Mouse (Mus musculus): ENCODE results near the gene Il13. TPM values are rescaled to one million over a fixed set of nuclear protein-coding genes. Genes with fewer than 3 reads are reported as not detected.

Il13 gene
- polyA plus RNA-seq, 1 experiment, result 0.41 TPM

GRCm38 (mm10) chr11:53620094-53620493 is 14.4 kb downstream of the Il13 start:
- H3K27ac ChIP-seq (ENCODE audit: insufficient read depth, low read depth, low read length), result no peak overlapping the region
- no peaks in the 10 kb centered on the region for H3K4me1 ChIP-seq (ENCODE audit: control insufficient read depth, insufficient read depth, insufficient read length, low read length)
- WGBS, result 76% methylated on average over 4 of the region's 4 CpGs
- no peaks in the 10 kb centered on the region for H3K36me3 ChIP-seq (ENCODE audit: control insufficient read depth, insufficient read depth, low read length)
- H3K27me3 ChIP-seq (ENCODE audit: control insufficient read depth, insufficient read depth, low read length), result no peaks in the 10 kb centered on the region
- no peak for TF ChIP-seq CTCF (IDR thresholded peaks at IDR 0.05; ENCODE audit: extremely low read depth, insufficient read length, insufficient replicate concordance, low read depth, low read length)
- no peak overlapping the region for H3K4me3 ChIP-seq (ENCODE audit: low read depth, low read length)

- WGBS, result 74% methylated on average over 6 of the region's 6 CpGs
These were observed 15.1 kb downstream of the Il13 start for GRCm38 (mm10) chr11:53619428-53619827.

GRCm38 (mm10) chr11:53618619-53619198 is 15.8 kb downstream of the Il13 start, which contains the start of gene Il4:
Gene Il4, minus strand, starts transcription at chr11:53618669.
- TF ChIP-seq POLR2A (IDR thresholded peaks at IDR 0.05; ENCODE audit: low read depth, low read length), result no peak
- no peak for TF ChIP-seq CTCF (IDR thresholded peaks at IDR 0.05; ENCODE audit: extremely low read depth, insufficient read length, insufficient replicate concordance, low read depth, low read length)
- no peaks in the 10 kb centered on the region for H3K27me3 ChIP-seq (ENCODE audit: control insufficient read depth, insufficient read depth, low read length)
- H3K36me3 ChIP-seq (ENCODE audit: control insufficient read depth, insufficient read depth, low read length), result no peaks in the 10 kb centered on the region
- 44% methylated on average over 7 of the region's 7 CpGs for WGBS
- H3K4me1 ChIP-seq (ENCODE audit: control insufficient read depth, insufficient read depth, insufficient read length, low read length), result no peaks in the 10 kb centered on the region
- H3K4me3 ChIP-seq (ENCODE audit: low read depth, low read length), result no peak within 1 kb of the TSS
- no peak within 1 kb of the TSS for H3K27ac ChIP-seq (ENCODE audit: insufficient read depth, low read depth, low read length)

More at GRCm38 (mm10) chr11:53619428-53619827, 15.1 kb downstream of the Il13 start:
- TF ChIP-seq CTCF (IDR thresholded peaks at IDR 0.05; ENCODE audit: extremely low read depth, insufficient read length, insufficient replicate concordance, low read depth, low read length) (no peak), POLR2A (IDR thresholded peaks at IDR 0.05; ENCODE audit: low read depth, low read length) (no peak)
- Histone ChIP-seq H3K4me1 (ENCODE audit: control insufficient read depth, insufficient read depth, insufficient read length, low read length) (no peaks in the 10 kb centered on the region), H3K27me3 (ENCODE audit: control insufficient read depth, insufficient read depth, low read length) (no peaks in the 10 kb centered on the region), H3K36me3 (ENCODE audit: control insufficient read depth, insufficient read depth, low read length) (no peaks in the 10 kb centered on the region), H3K27ac (ENCODE audit: insufficient read depth, low read depth, low read length) (no peak overlapping the region), H3K4me3 (ENCODE audit: low read depth, low read length) (no peak overlapping the region)

- 69% methylated on average over 4 of the region's 4 CpGs for WGBS
- Histone ChIP-seq H3K4me3 (ENCODE audit: low read depth, low read length) (no peak overlapping the region), H3K4me1 (ENCODE audit: control insufficient read depth, insufficient read depth, insufficient read length, low read length) (no peaks in the 10 kb centered on the region), H3K27ac (ENCODE audit: insufficient read depth, low read depth, low read length) (no peak overlapping the region), H3K27me3 (ENCODE audit: control insufficient read depth, insufficient read depth, low read length) (no peaks in the 10 kb centered on the region), H3K36me3 (ENCODE audit: control insufficient read depth, insufficient read depth, low read length) (no peaks in the 10 kb centered on the region)
- TF ChIP-seq POLR2A (IDR thresholded peaks at IDR 0.05; ENCODE audit: low read depth, low read length) (no peak), CTCF (IDR thresholded peaks at IDR 0.05; ENCODE audit: extremely low read depth, insufficient read length, insufficient replicate concordance, low read depth, low read length) (no peak)
These were observed 16.9 kb downstream of the Il13 start for GRCm38 (mm10) chr11:53617562-53618109.

GRCm38 (mm10) chr11:53616748-53617558 is 17.5 kb downstream of the Il13 start:
- Histone ChIP-seq H3K36me3 (ENCODE audit: control insufficient read depth, insufficient read depth, low read length) (no peaks in the 10 kb centered on the region), H3K4me1 (ENCODE audit: control insufficient read depth, insufficient read depth, insufficient read length, low read length) (no peaks in the 10 kb centered on the region), H3K27me3 (ENCODE audit: control insufficient read depth, insufficient read depth, low read length) (no peaks in the 10 kb centered on the region), H3K27ac (ENCODE audit: insufficient read depth, low read depth, low read length) (no peak overlapping the region), H3K4me3 (ENCODE audit: low read depth, low read length) (peak overlapping the region; percentile 7; the same call in 1 of the 2 replicates)
- WGBS, result 61% methylated on average over 8 of the region's 8 CpGs
- TF ChIP-seq POLR2A (IDR thresholded peaks at IDR 0.05; ENCODE audit: low read depth, low read length), result no peak
- TF ChIP-seq CTCF (IDR thresholded peaks at IDR 0.05; ENCODE audit: extremely low read depth, insufficient read length, insufficient replicate concordance, low read depth, low read length), result no peak

GRCm38 (mm10) chr11:53615575-53615974 is 18.9 kb downstream of the Il13 start:
- Histone ChIP-seq H3K4me1 (ENCODE audit: control insufficient read depth, insufficient read depth, insufficient read length, low read length) (no peaks in the 10 kb centered on the region), H3K4me3 (ENCODE audit: low read depth, low read length) (peak overlapping the region; percentile 11; the same call in 1 of the 2 replicates), H3K36me3 (ENCODE audit: control insufficient read depth, insufficient read depth, low read length) (no peaks in the 10 kb centered on the region), H3K27me3 (ENCODE audit: control insufficient read depth, insufficient read depth, low read length) (no peaks in the 10 kb centered on the region), H3K27ac (ENCODE audit: insufficient read depth, low read depth, low read length) (no peak overlapping the region)
- TF ChIP-seq POLR2A (IDR thresholded peaks at IDR 0.05; ENCODE audit: low read depth, low read length) (no peak), CTCF (IDR thresholded peaks at IDR 0.05; ENCODE audit: extremely low read depth, insufficient read length, insufficient replicate concordance, low read depth, low read length) (no peak)
- 92% methylated on average over 8 of the region's 8 CpGs for WGBS

- 33% methylated on average over 6 of the region's 6 CpGs for WGBS
- TF ChIP-seq CTCF (IDR thresholded peaks at IDR 0.05; ENCODE audit: extremely low read depth, insufficient read length, insufficient replicate concordance, low read depth, low read length) (no peak), POLR2A (IDR thresholded peaks at IDR 0.05; ENCODE audit: low read depth, low read length) (no peak)
- no peaks in the 10 kb centered on the region for H3K36me3 ChIP-seq (ENCODE audit: control insufficient read depth, insufficient read depth, low read length)
These were observed 19.3 kb downstream of the Il13 start for GRCm38 (mm10) chr11:53615172-53615571.

More at GRCm38 (mm10) chr11:53615172-53615571, 19.3 kb downstream of the Il13 start:
- Histone ChIP-seq H3K27me3 (ENCODE audit: control insufficient read depth, insufficient read depth, low read length) (no peaks in the 10 kb centered on the region), H3K4me3 (ENCODE audit: low read depth, low read length) (no peak overlapping the region), H3K4me1 (ENCODE audit: control insufficient read depth, insufficient read depth, insufficient read length, low read length) (no peaks in the 10 kb centered on the region), H3K27ac (ENCODE audit: insufficient read depth, low read depth, low read length) (no peak overlapping the region)
